Mouse (Mus musculus) bone marrow, adult 2 months (tissue): ENCODE results near the gene Catsperz. TPM values are rescaled to one million over a fixed set of nuclear protein-coding genes. Genes with fewer than 3 reads are reported as not detected.

Experiments used
- H3K27ac ChIP-seq: fragments of 200-500 bp; 2 replicates; pipeline ENCODE4 v1.5.1; 2012; ENCODE audit warnings: low read depth, mild to moderate bottlenecking, control low read depth, inconsistent platforms, low read length; ENCODE audit not compliant: control insufficient read depth, poor library complexity, insufficient read depth
- H3K4me1 ChIP-seq: fragments of 200-500 bp; 2 replicates; pipeline ENCODE4 v1.6.1; 2011; ENCODE audit warnings: low read length; ENCODE audit not compliant: control insufficient read depth, insufficient read depth
- H3K4me3 ChIP-seq: fragments of 200-500 bp; replicated peaks from 2 replicates; pipeline ENCODE3; 2011; ENCODE audit warnings: mild to moderate bottlenecking, low read depth, low read length, control low read depth; ENCODE audit not compliant: control insufficient read depth
- CTCF ChIP-seq: fragments of 200-500 bp; IDR thresholded peaks from 2 replicates; pipeline ENCODE4 v1.5.1; 2011; ENCODE audit warnings: low read length, control low read depth; ENCODE audit not compliant: control insufficient read depth, insufficient read depth
- POLR2A ChIP-seq: fragments of 200-500 bp; IDR thresholded peaks from 2 replicates; pipeline ENCODE4 v1.6.1; 2011; ENCODE audit warnings: low read depth, mild to moderate bottlenecking, control low read depth, low read length, borderline replicate concordance; ENCODE audit not compliant: control insufficient read depth
- WGBS: fragments of 180-500 bp; shearing (Covaris S2); methylation state at CpG from one replicate; pipeline ENCODE4 v1.1.7; 2018; 5-methylcytosine and 5-hydroxymethylcytosine counted together
- polyA plus RNA-seq: library from polyadenylated mRNA; stranded (reverse); fragments of >200 nt; gene quantifications from 2 replicates; pipeline ENCODE4 v1.2.4, GENCODE M21; 2011; ENCODE audit warnings: low replicate concordance; ENCODE audit not compliant: missing spikeins, insufficient read depth, insufficient read length

The Catsperz gene
- polyA plus RNA-seq, 1 experiment = 2.6 TPM

GRCm38 (mm10) chr19:6941372-6942248 is 16.4 kb upstream of the Catsperz start, which contains the start of gene Bad:
Gene Bad, plus strand, starts transcription at chr19:6941861.
- peak within 1 kb of the TSS; percentile 100 for H3K4me3 ChIP-seq
- H3K27ac ChIP-seq = peak within 1 kb of the TSS; percentile 90
- WGBS = under 1% methylated on average over 83 of the region's 83 CpGs
- H3K4me1 ChIP-seq = peaks cover 1% of the 10 kb centered on the region; the same call in 1 of the 2 replicates
- TF ChIP-seq CTCF (no peak), POLR2A (peak; percentile 35; the same call in 1 of the 2 replicates)

DNA sequence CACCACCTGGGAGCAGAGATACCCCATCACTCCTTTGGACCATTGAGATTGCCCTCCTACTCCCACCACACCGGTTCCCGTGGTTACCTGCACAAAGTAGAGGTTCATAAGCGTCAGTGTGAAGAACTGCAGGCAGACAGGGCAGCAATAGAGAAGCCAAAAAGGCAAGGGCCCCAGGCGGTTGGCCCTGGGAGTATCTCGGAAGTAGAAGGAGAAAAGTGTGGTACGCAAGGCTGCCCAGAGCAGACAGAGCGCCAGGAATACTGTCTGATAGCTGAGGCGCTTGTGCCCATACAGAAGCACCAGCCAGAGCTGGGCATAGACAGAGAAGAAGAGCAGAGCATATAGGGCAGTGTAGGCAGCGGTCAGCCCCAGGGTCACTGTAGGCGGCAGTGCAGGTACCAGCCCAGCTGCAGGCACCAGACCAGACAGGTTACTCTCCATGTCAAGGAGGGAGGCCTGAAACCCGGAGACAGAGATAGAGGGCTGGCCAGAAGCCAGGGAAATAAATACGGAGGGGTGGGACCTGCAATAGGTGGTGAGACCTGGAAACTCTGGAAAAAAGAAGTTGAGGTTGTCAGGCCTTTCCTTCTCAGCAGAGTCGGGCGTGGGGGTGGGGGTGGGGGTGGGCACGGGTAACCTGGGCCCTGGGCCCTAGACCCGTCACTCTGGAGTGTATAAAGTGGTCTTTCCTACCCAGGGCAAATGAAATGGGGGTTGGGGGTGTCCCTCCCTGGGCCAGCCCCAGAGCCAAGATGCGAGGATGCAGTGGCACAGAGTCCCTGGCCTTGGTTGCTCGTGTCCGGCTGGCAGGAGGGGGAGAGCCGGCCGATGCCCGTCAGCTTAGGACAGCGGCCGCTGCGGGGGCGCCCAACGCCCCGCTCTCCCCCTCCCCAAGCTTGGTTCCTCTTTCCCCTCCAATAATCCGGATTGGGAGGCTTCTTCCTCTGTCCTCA is 15.5 kb upstream of the Catsperz start:
- 27% methylated on average over 29 of the region's 29 CpGs for WGBS
- H3K27ac ChIP-seq = peak overlapping the region; percentile 90
- peak overlapping the region; percentile 100 for H3K4me3 ChIP-seq
- H3K4me1 ChIP-seq = peaks cover 1% of the 10 kb centered on the region; the same call in 1 of the 2 replicates
- no peak for TF ChIP-seq POLR2A
- TF ChIP-seq CTCF = no peak

- WGBS = 89% methylated on average over 20 of the region's 20 CpGs
- no peak for TF ChIP-seq POLR2A
- TF ChIP-seq CTCF = no peak
- Histone ChIP-seq H3K4me3 (no peak overlapping the region), H3K27ac (no peak overlapping the region), H3K4me1 (peaks cover 1% of the 10 kb centered on the region; the same call in 1 of the 2 replicates)
These were observed 14.2 kb upstream of the Catsperz start for GRCm38 (mm10) chr19:6939106-6940002.

GRCm38 (mm10) chr19:6937541-6938465 is 12.6 kb upstream of the Catsperz start:
- TF ChIP-seq CTCF = no peak
- no peak for TF ChIP-seq POLR2A
- 87% methylated on average over 16 of the region's 16 CpGs for WGBS
- no peak overlapping the region for H3K4me3 ChIP-seq
- peaks cover 2% of the 10 kb centered on the region for H3K4me1 ChIP-seq
- H3K27ac ChIP-seq = no peak overlapping the region

GRCm38 (mm10) chr19:6936299-6936698 is 11.1 kb upstream of the Catsperz start:
- Histone ChIP-seq H3K27ac (no peak overlapping the region), H3K4me3 (no peak overlapping the region), H3K4me1 (peaks cover 2% of the 10 kb centered on the region)
- TF ChIP-seq CTCF (peak; percentile 61), POLR2A (no peak)
- WGBS = 31% methylated on average over 3 of the region's 3 CpGs

DNA sequence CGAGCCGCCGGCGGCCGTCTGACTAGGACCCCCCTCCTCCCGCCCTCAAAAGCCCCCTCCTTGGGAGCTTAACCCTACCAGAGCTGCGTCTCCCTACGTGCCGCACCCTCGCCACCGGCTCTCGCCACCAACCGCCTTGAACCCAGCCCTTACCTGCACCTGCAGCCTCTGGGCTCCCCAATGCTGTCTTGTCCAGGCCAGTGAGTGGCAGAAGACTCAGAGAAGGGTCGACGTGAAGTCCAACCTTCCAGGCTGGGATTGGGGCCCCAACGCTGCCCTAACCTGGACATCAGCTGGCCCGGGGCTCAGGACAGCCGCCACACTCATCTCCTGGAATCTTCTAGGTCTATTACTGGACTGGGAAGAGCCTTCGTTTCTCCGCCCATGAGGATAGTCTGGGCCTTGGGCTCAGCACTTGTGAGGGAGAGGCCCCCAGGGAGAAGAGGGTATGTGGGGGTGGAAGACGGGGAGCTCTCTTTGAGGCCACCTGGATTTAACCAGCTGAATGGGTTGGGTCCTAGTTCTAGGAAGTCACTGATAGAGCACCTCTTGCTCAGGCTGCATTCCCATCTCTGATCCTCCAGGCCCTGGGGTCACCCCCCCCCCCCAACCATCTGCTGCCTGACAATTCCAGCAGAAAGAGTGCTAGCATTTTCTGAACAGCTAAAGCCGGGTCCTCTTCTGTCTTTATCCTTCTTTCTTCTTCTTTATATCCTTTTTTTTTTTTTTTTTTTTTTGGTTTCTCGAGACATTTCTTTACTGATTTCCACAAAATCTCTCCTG is 9.2 kb upstream of the Catsperz start, which contains the start of gene Kcnk4:
Kcnk4 (minus strand) TSS at position 321 of the 783 bp plus-strand sequence.
- Histone ChIP-seq H3K4me1 (peaks cover 2% of the 10 kb centered on the region; the same call in 1 of the 2 replicates), H3K27ac (no peak within 1 kb of the TSS), H3K4me3 (no peak within 1 kb of the TSS)
- no peak for TF ChIP-seq POLR2A
- TF ChIP-seq CTCF = no peak
- 23% methylated on average over 23 of the region's 23 CpGs for WGBS
